8 mouse cellular contexts compared by ENCODE assay signal in the genomic region with DNA sequence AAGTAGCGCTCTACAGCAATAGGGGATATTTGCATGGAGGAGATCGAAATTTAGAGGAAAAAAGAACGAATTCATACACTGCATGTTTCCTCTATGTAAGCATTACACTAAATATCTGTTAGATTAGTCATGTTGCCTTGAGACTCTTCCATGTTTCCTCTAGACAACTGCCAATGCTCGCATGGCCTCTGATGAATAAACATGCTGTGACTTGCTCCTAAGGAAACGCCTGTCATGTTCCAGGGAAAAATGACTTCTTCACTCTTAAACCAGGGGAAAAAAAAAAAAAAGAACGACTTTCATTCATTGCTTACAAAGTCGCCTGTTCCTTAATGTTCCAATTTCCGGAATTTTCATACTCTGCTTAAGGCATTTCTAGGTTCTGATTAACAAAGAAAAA. TPM values are rescaled to one million over a fixed set of nuclear protein-coding genes. Genes with fewer than 3 reads are reported as not detected.
DNase-seq lines count a peak whose midpoint lies in the region; ATAC-seq lines count a peak whose summit lies in the region.

No protein-coding gene starts in this region.

- no peaks in the 10 kb centered on the region for H3K36me3 ChIP-seq in lung, embryonic 16.5 days (ENCODE audit: control insufficient read depth, insufficient read depth, low read length)
- no peaks in the 10 kb centered on the region for H3K36me3 ChIP-seq in limb, embryonic 12.5 days
- no peaks in the 10 kb centered on the region for H3K36me3 ChIP-seq in stomach, embryonic 16.5 days (ENCODE audit: control insufficient read depth, insufficient read depth, low read length)

- H3K4me2 ChIP-seq in lung, embryonic 16.5 days (ENCODE audit: low read depth, low read length), result peak overlapping the region; percentile 90
- H3K4me2 ChIP-seq in limb, embryonic 12.5 days, result peak overlapping the region; percentile 96
- peak overlapping the region; percentile 86 for H3K4me2 ChIP-seq in stomach, embryonic 16.5 days (ENCODE audit: low read depth, low read length)

- no peaks in the 10 kb centered on the region for H3K27me3 ChIP-seq in lung, embryonic 16.5 days (ENCODE audit: control insufficient read depth, insufficient read depth, low read depth, low read length)
- peaks cover 44% of the 10 kb centered on the region for H3K27me3 ChIP-seq in limb, embryonic 12.5 days
- H3K27me3 ChIP-seq in stomach, embryonic 16.5 days (ENCODE audit: control insufficient read depth, insufficient read depth, low read length), result no peaks in the 10 kb centered on the region

- H3K27ac ChIP-seq in lung, embryonic 16.5 days (ENCODE audit: low read length), result peak overlapping the region; percentile 97
- no peak overlapping the region for H3K27ac ChIP-seq in limb, embryonic 12.5 days
- H3K27ac ChIP-seq in stomach, embryonic 16.5 days (ENCODE audit: low read length), result peak overlapping the region; percentile 97

- 41% methylated on average over 8 of the region's 8 CpGs for WGBS in lung, embryonic 16.5 days
- WGBS in limb, embryonic 12.5 days, result 55% methylated on average over 8 of the region's 8 CpGs
- 39% methylated on average over 8 of the region's 8 CpGs for WGBS in stomach, embryonic 16.5 days

- DNase-seq in adrenal gland, adult 2 months, result peak; percentile 59
- no peak for DNase-seq in adrenal gland, postnatal 36 days
- no peak for DNase-seq in lung, postnatal 4 days
- no peak for DNase-seq in thymus, postnatal 0 days (ENCODE audit: low spot score)
- DNase-seq in thymus, postnatal 4 days, result no peak

- peak overlapping the region; percentile 86 for H3K4me3 ChIP-seq in lung, embryonic 16.5 days (ENCODE audit: low read length)
- H3K4me3 ChIP-seq in limb, embryonic 12.5 days (replicated peaks), result peak overlapping the region; percentile 70; the same call in 1 of the 2 replicates
- peak overlapping the region; percentile 83 for H3K4me3 ChIP-seq in stomach, embryonic 16.5 days (replicated peaks; ENCODE audit: low read length)

- H3K4me1 ChIP-seq in lung, embryonic 16.5 days (replicated peaks; ENCODE audit: control insufficient read depth, insufficient read depth, low read length), result peaks cover 13% of the 10 kb centered on the region; the same call in 1 of the 2 replicates
- H3K4me1 ChIP-seq in limb, embryonic 12.5 days (replicated peaks), result peaks cover 12% of the 10 kb centered on the region
- H3K4me1 ChIP-seq in stomach, embryonic 16.5 days (ENCODE audit: control insufficient read depth, insufficient read depth, low read length), result peaks cover 10% of the 10 kb centered on the region; the same call in 1 of the 2 replicates

- no peaks in the 10 kb centered on the region for H3K9me3 ChIP-seq in lung, embryonic 16.5 days (ENCODE audit: control insufficient read depth, low read length)
- no peaks in the 10 kb centered on the region for H3K9me3 ChIP-seq in limb, embryonic 12.5 days
- no peaks in the 10 kb centered on the region for H3K9me3 ChIP-seq in stomach, embryonic 16.5 days (replicated peaks; ENCODE audit: control insufficient read depth, low read length)

- H3K9ac ChIP-seq in lung, embryonic 16.5 days (ENCODE audit: low read length), result peak overlapping the region; percentile 93; the same call in 1 of the 2 replicates
- no peak overlapping the region for H3K9ac ChIP-seq in limb, embryonic 12.5 days (replicated peaks)
- 0 out of 2 replicates have a peak overlapping the region, but pooled peaks have one; percentile 23 for H3K9ac ChIP-seq in stomach, embryonic 16.5 days (ENCODE audit: low read length)

- no peak for ATAC-seq in lung, embryonic 16.5 days (ENCODE audit: low read depth)
- no peak for ATAC-seq in limb, embryonic 12.5 days (ENCODE audit: insufficient number of reproducible peaks, insufficient read depth, low FRiP score, low TSS enrichment, low read depth)
- ATAC-seq in stomach, embryonic 16.5 days (ENCODE audit: insufficient read depth, low FRiP score), result no peak

RNA-seq across cellular contexts. Expression of a gene that starts 2.1 kb away (rescaled TPM):
- 100 to 1,000 TPM; 295 to 301 TPM for total RNA-seq in adrenal gland, adult 2 months (2021)
- 48.1 and 58.3 TPM in 2 replicates for polyA plus RNA-seq in adrenal gland, adult 2 months (2012; rRNA removed)
- total RNA-seq in adrenal gland, postnatal 36 days (2021), result 100 to 1,000 TPM; 264 to 353 TPM
- 10.4 and 11.1 TPM in 2 replicates for polyA plus RNA-seq in lung, embryonic 16.5 days (2015; fragmentation: Nextera tagmentation; extraction: Ambion mirVana)
- polyA plus RNA-seq in limb, embryonic 12.5 days (2016; fragmentation: Nextera tagmentation; extraction: Ambion mirVana), result 1.8 and 2.0 TPM in 2 replicates
- 17.1 and 19.3 TPM in 2 replicates for polyA plus RNA-seq in stomach, embryonic 16.5 days (2015; fragmentation: Nextera tagmentation; extraction: Ambion mirVana)
- polyA plus RNA-seq in thymus, postnatal 0 days (2015; fragmentation: Nextera tagmentation; extraction: Ambion mirVana), result 3.9 and 4.5 TPM in 2 replicates
